Mouse (Mus musculus) urinary bladder, adult 18-20 months (tissue): Measurements from ENCODE around the gene Adam12.

Experiments
- DNase-seq, 2 experiments: peaks; one replicate each; pipeline ENCODE4 v3.0.0; 2022; ENCODE audit warnings: low spot score in 2 of 2, mixed read lengths in 2 of 2

Adam12 gene

DNA sequence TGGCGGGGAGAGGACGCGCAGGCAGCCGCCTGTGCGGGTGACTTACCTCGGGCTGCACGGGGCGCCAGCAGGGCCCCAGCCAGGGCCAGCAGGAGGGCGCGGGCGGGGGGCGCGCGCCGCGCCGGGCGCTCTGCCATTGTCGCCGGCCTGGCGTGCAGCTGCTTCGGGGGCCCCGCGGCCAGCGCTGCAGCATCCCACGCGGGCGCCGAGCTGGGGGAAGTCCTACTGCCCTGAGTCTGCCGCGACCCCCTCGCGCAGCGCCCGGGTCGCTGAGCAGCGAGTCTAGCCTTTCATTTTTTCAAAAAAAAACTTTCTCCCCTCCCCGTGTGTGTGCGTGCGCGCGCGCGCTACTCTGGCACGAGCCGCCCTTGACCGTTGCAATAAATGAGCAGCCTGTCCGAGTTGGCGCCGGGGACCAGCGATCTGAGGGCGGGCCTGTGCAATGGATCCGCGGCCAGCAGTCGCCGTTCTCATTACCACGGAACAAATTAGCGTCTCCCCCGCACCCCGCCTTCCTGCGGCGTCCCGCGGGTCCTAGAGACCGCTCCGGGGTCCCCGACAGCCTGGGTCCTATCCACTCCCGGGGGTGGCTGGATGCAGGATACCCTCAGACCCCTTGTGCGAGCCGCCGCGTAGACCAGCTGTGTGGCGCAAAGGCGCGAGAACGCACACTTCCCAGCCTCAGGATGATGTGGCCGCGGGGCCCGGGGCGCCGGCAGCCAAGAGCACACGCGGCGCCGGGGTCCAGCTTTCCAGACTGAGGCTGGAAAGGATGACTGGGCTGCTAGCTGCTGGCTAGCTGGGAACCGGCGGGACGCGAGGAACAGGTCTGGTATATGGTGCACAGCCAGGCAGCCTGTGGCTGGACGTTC is 7.0 kb downstream of the Adam12 start:
- peak; percentile 22 to 63 for DNase-seq

DNA sequence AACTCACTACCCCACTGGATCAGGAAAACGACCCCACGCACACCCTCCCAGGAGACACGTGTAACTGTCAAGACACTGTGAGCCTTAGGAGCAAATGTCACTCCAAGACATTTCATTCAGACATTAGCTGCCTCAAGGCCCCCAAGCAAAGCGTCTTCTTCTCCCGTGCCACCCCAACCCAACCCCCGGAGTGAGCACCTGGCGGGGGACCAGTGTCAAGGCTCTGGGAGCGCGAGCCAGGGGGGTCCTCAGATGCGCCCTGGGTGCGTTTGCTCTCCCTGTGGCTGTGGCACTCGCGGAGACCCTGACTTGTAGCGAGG is 7.6 kb downstream of the Adam12 start:
- peak in 1 of 2 experiments; percentile 21 for DNase-seq

GRCm38 (mm10) chr7:134223444-134224161 is 8.3 kb downstream of the Adam12 start:
- peak; percentile 67 to 70 for DNase-seq

DNA sequence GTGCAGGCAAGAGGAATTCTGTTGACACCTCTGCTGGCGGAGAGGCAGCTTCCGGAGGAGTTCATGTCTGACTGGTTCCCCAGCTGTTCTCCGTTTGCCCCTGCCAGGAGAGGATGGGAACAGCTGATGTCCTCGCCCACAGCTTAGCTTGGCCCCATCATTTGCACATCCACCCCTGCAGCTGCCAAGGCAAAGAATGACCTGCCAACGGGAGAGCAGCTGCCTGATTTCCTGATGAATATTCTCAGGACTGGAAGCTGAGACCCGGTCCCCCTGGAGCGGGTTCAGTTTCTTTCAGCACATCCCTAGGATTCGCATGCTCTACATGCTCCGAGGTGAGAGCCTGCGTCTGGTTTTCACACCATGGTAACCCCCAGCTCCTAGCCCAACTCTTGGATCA is 24.0 kb downstream of the Adam12 start:
- no peak for DNase-seq

DNA sequence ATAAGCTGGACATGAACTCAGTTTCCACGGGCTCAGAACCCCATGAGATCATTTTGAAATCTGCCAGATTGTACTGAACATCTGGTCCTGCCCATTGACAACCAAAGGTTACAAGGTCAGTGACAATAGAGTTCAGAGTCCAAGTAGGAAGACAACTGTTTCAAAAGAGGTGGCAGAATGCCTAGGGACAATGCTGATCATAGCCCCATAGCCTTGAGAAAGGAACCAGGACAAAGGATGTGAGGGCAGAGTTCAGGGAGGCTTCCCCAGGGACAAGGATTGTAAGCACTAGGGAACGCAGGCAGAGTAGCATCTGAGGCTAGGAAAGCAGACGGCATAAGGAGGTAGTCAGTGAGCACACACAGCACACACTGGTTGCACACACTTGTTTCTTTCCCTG is 38.9 kb downstream of the Adam12 start:
- DNase-seq, result no peak

DNA sequence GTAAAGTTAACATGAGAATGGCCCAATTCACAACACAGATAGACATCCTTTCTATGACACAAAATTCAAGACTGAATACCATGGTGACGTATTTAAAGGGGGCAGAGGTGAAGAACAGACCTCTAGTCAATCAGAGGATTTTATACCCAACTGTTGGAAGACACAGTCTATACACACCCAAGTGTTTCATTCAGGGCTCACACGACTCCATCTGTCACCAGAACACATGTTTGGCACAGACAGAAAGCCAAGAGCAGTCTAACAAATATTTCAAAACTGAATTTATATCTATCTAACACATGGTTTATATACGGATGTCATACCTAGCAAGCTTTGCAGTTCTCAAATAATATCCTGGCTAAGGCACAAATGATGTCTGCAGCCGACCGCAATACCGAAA is 41.8 kb downstream of the Adam12 start:
- DNase-seq, result no peak

- peak in 1 of 2 experiments; percentile 13 for DNase-seq
These were observed 43.4 kb downstream of the Adam12 start for GRCm38 (mm10) chr7:134188565-134188964.

- no peak for DNase-seq
These were observed 44.0 kb downstream of the Adam12 start for GRCm38 (mm10) chr7:134187946-134188345.

DNA sequence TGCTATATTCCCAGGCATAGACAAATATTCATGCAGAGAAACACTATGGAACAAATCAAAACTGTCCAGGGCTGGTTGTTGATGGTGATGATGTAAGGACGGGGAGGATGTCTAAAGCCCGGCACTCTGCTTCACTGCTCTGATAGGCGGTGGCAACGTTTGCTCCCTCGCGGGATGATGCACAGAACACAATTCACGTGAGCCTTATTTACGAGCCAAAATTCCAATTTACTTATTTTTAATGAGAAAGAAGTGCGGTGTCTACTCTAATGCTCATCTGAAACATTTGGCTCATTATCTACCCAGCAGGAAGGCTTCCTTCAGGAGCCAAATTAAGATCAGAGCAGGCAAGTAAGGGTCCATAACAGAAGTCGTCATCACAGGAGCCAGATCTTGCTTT is 45.4 kb downstream of the Adam12 start:
- no peak for DNase-seq

- DNase-seq, result no peak
These were observed 46.2 kb downstream of the Adam12 start for GRCm38 (mm10) chr7:134185751-134186150.

GRCm38 (mm10) chr7:134181717-134182116 is 50.2 kb downstream of the Adam12 start:
- DNase-seq, result no peak

DNA sequence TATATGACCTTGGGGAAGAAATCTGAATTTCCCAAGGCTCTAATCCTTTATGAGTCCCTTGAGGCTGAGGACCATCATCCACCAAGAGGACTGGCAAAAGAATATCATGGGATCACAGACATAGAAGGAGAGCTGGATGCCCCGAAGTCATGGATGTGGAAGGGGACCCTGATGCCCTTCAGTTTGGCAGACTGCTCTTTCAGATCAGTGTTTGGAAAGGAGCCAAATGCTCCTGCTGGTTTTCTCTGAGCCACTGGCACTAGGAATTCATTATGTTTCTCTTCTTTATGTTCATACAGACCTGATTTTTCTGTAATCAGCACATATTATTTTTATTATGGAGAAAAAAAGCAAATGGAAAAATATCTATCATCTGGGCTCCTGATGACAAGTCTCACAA is 50.9 kb downstream of the Adam12 start:
- no peak for DNase-seq

GRCm38 (mm10) chr7:134177051-134177450 is 54.9 kb downstream of the Adam12 start:
- DNase-seq, result no peak

DNA sequence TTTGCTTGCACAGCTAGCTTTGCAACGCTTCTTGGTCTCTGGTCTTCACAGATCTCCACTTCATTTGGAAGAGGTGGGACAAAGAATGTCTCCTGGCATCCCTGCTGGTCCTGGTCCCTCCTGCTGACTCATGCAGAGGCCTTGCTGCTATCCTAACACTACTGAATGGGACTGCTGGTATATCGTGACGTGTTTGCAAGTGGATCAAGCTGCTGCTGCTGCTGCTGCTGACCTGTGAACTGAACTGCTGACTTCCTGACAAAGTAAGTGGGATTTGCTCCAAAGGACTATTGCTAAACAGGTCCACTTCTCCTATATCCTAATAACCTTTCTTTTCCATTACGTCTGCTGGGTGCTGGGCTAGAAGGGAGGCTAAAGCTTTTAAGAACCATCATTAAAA is 56.7 kb downstream of the Adam12 start:
- DNase-seq, result no peak

GRCm38 (mm10) chr7:134173442-134174090 is 58.4 kb downstream of the Adam12 start:
- no peak for DNase-seq

GRCm38 (mm10) chr7:134170180-134170910 is 61.6 kb downstream of the Adam12 start:
- DNase-seq, result no peak

GRCm38 (mm10) chr7:134169780-134170179 is 62.2 kb downstream of the Adam12 start:
- no peak for DNase-seq

DNA sequence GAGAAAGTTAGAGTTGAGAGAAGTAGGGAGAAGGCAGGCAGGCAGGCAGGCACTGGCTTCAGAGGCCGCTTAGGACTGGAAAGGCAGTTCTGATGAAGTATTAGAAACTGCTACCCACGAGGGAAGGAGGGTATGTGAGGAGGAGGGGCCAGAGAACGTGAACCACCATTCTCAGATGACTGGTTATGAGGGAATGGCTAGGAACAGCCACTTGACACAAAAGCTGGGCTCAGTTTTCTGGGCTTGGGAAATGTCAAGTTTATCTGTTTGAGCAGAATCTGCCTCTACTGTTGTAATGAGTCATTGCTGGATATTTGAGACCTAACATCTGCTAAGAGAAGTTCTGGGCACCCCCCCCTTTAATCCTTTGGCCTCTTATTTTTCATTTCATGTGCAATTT is 64.4 kb downstream of the Adam12 start:
- DNase-seq, result no peak

- DNase-seq, result no peak
These were observed 68.2 kb downstream of the Adam12 start for GRCm38 (mm10) chr7:134163751-134164150.

- no peak for DNase-seq
These were observed 69.1 kb downstream of the Adam12 start for GRCm38 (mm10) chr7:134162886-134163285.

GRCm38 (mm10) chr7:134159608-134160007 is 72.3 kb downstream of the Adam12 start:
- no peak for DNase-seq

DNA sequence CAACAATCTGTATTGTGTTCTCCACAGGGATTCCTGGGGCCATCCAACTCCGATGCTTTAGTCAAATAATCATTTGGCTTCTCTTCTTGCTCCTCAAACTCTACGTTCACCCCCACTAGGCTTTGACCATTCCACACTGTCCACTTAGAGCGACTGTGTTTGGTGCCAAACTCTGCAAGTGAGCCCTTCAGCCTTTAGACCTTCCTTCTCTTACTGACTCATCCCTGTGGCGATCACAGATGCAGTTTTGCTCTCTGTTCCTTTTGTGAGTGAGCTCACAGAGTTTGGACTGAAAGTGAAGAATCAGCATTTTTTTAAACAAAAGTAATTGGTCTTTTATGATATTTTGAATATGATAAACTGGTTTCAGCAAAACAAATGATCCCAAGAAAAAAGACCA is 80.6 kb downstream of the Adam12 start:
- peak in 1 of 2 experiments; percentile 11 for DNase-seq
